Mouse (Mus musculus): ENCODE data around the gene Upk1b. TPM values are rescaled to one million over a fixed set of nuclear protein-coding genes. Genes with fewer than 3 reads are reported as not detected.

The Upk1b gene
- total and polyA plus RNA-seq, 2 experiments from 2014 or later, result 0.44 to 1.0 TPM

GRCm38 (mm10) chr16:38724256-38724655 lies 75.9 kb downstream of the Upk1b start:
- no peaks in the 10 kb centered on the region for H3K27me3 ChIP-seq (ENCODE audit: insufficient read depth, low read length)
- no peak for TF ChIP-seq CTCF (IDR thresholded peaks at IDR 0.05)
- DNase-seq (ENCODE audit: low spot score), result peak; percentile 63
- no peaks in the 10 kb centered on the region for H3K36me3 ChIP-seq (ENCODE audit: insufficient read depth, low read length)
- ATAC-seq (ENCODE audit: low FRiP score), result no peak
- no peak overlapping the region for H3K9ac ChIP-seq (replicated peaks; ENCODE audit: low read length, poor library complexity, severe bottlenecking)
- H3K4me1 ChIP-seq (ENCODE audit: insufficient read depth, low read length), result no peaks in the 10 kb centered on the region
- H3K27ac ChIP-seq (ENCODE audit: low read depth, low read length), result no peak overlapping the region; the same call in 1 of the 2 replicates
- H3K4me2 ChIP-seq (ENCODE audit: low read depth, low read length, poor library complexity, severe bottlenecking), result no peak overlapping the region
- 77% methylated on average over 8 of the region's 8 CpGs for whole genome bisulfite sequencing
- no peaks in the 10 kb centered on the region for H3K9me3 ChIP-seq (ENCODE audit: low read length)
- no peak overlapping the region for H3K4me3 ChIP-seq (ENCODE audit: low read depth, low read length)

Other genes with a start within 250 kb of the Upk1b start
- 15.1 and 25.5 TPM in 2 replicates for gene Tmem39a, start 241.6 kb downstream of the Upk1b start, total RNA-seq (2014; rRNA removed)
- 13.2 and 15.1 TPM in 2 replicates for gene Tmem39a, start 241.6 kb downstream of the Upk1b start, polyA plus RNA-seq (2015; fragmentation: Nextera tagmentation; extraction: Ambion mirVana)
- gene Arhgap31, start 87.1 kb downstream of the Upk1b start, total RNA-seq (2014; rRNA removed), result 10.0 and 10.5 TPM in 2 replicates
- 2.9 and 3.2 TPM in 2 replicates for gene Arhgap31, start 87.1 kb downstream of the Upk1b start, polyA plus RNA-seq (2015; fragmentation: Nextera tagmentation; extraction: Ambion mirVana)
- gene B4galt4, start 58.1 kb downstream of the Upk1b start, total RNA-seq (2014; rRNA removed), result 30.6 and 30.9 TPM in 2 replicates
- 26.5 and 28.1 TPM in 2 replicates for gene B4galt4, start 58.1 kb downstream of the Upk1b start, polyA plus RNA-seq (2015; fragmentation: Nextera tagmentation; extraction: Ambion mirVana)
- not detected in 2 replicates for gene 4930435E12Rik, start 28.4 kb upstream of the Upk1b start, total RNA-seq (2014; rRNA removed)
- not detected in 2 replicates for gene 4930435E12Rik, start 28.4 kb upstream of the Upk1b start, polyA plus RNA-seq (2015; fragmentation: Nextera tagmentation; extraction: Ambion mirVana)
- gene Igsf11, start 92.3 kb upstream of the Upk1b start, total RNA-seq (2014; rRNA removed), result 13.0 and 18.7 TPM in 2 replicates
- 3.1 TPM in 2 replicates for gene Igsf11, start 92.3 kb upstream of the Upk1b start, polyA plus RNA-seq (2015; fragmentation: Nextera tagmentation; extraction: Ambion mirVana)